Mouse (Mus musculus) hindbrain, embryonic 12.5 days (tissue): Measurements from ENCODE around the gene Ucn. TPM values are rescaled to one million over a fixed set of nuclear protein-coding genes. Genes with fewer than 3 reads are reported as not detected.
A peak's percentile ranks its signal among the peaks of the same experiment; 100 is the strongest.

ENCODE experiments used
- ATAC-seq: fragments of 200-750 bp; cut with Nextera tagmentation; 2 replicates; pipeline ENCODE4 v1.8.0; 2017; ENCODE audit warnings: moderate TSS enrichment; ENCODE audit not compliant: low FRiP score
- H3K27ac ChIP-seq: fragments of 300-500 bp; sonication (generic); 2 replicates; pipeline ENCODE4 v1.5.1; 2016; ENCODE audit warnings: mild to moderate bottlenecking
- H3K27me3 ChIP-seq: fragments of 300-500 bp; sonication (generic); 2 replicates; pipeline ENCODE4 v1.6.1; 2016; ENCODE audit warnings: mild to moderate bottlenecking
- H3K36me3 ChIP-seq: fragments of 300-500 bp; sonication (generic); 2 replicates; pipeline ENCODE4 v1.6.1; 2016; ENCODE audit warnings: mild to moderate bottlenecking
- H3K4me1 ChIP-seq: fragments of 300-500 bp; sonication (generic); 2 replicates; pipeline ENCODE4 v1.6.1; 2016
- H3K4me2 ChIP-seq: fragments of 300-500 bp; sonication (generic); replicated peaks from 2 replicates; pipeline ENCODE4 v1.6.1; 2016; ENCODE audit warnings: mild to moderate bottlenecking
- H3K4me3 ChIP-seq: fragments of 300-500 bp; sonication (generic); 2 replicates; pipeline ENCODE4 v1.5.1; 2016; ENCODE audit warnings: mild to moderate bottlenecking
- H3K9ac ChIP-seq: fragments of 300-500 bp; sonication (generic); 2 replicates; pipeline ENCODE4 v1.6.1; 2016; ENCODE audit warnings: mild to moderate bottlenecking, moderate library complexity
- H3K9me3 ChIP-seq: fragments of 300-500 bp; sonication (generic); replicated peaks from 2 replicates; pipeline ENCODE4 v1.6.1; 2016; ENCODE audit warnings: mild to moderate bottlenecking
- WGBS: fragments of 180-500 bp; shearing (Covaris S2); methylation state at CpG from one replicate; pipeline ENCODE4 v1.1.7; 2016; 5-methylcytosine and 5-hydroxymethylcytosine counted together
- polyA plus RNA-seq: library from polyadenylated mRNA; unstranded; fragments of >200 nt; fragmentation: Nextera tagmentation; extraction: Ambion mirVana; gene quantifications from 2 replicates; pipeline ENCODE4 v1.2.1, GENCODE M21; 2016

The Ucn gene
- polyA plus RNA-seq, 1 experiment from 2014 or later, result not detected

DNA sequence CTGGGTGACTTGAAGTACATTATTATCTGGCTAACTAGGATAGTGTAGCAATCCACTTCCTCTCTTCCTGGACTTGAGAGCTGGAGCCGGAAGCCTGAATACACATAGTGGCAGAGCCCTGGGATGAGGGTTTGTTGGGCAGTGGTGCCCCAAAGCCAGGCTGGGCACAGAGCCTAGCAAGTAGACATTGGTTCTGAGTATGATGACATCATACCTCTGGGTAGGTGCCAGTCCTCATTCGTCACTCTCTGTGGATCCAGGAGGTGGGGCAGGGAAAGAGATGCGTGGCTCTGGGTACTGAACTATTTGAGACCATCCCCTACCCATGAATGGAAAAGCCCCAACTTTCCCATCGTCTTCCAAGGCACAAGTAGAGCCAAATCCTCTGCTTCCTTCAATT is 11.2 kb upstream of the Ucn start:
- Histone ChIP-seq H3K4me2 (no peak overlapping the region), H3K27ac (no peak overlapping the region), H3K4me3 (no peak overlapping the region), H3K36me3 (peaks cover 25% of the 10 kb centered on the region), H3K9me3 (no peaks in the 10 kb centered on the region), H3K4me1 (peaks cover 11% of the 10 kb centered on the region), H3K9ac (no peak overlapping the region), H3K27me3 (no peaks in the 10 kb centered on the region)
- no peak for ATAC-seq
- WGBS, result 97% methylated on average over 4 of the region's 4 CpGs

DNA sequence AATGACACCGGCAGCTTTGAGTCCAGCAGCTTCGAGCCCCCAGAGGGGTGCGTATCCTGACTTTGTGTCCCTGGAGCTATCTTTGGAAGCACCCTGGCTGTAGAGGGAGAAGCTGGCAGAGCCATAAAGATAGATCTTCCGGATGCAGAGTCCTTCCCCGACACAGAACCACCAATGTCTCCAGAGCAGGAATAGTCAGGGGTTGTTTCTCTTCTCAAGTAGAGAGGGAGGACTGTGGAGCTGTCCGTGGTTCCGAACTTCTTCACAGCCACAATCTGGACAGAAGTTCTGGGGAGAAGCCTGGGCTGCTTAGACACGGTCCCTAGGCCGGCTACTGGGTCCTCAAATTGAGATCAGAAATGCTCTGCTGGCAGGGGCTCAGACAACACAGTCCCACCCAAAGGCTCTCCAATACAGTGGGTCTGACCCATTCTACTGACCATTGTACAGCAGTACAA is 368 bp upstream of the Ucn start:
- peak overlapping the region; percentile 49; the same call in 1 of the 2 replicates for H3K4me2 ChIP-seq

DNA sequence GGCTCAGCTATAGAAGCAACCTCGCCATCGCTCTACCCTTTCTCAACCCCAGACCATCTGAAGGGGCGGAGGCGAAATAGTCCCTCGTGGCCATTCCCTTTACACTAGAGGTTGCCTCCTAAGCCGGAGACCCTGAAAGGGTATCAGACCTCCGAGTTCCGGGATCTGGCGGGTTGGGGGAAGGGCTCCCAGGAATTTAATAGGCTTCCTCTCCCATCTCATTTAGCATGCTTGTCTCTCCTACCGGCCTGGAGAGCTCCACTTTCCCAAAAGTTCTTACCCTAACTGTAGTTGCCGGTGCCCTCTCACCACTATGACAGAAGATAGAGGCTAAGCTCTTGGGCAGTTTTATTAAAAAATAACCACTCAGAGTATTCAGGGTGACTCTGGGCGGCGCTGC is 971 bp downstream of the Ucn start:
- WGBS, result under 1% methylated on average over 13 of the region's 13 CpGs
- Histone ChIP-seq H3K4me2 (peak overlapping the region; percentile 49), H3K36me3 (peaks cover 11% of the 10 kb centered on the region; the same call in 1 of the 2 replicates), H3K27me3 (peaks cover 66% of the 10 kb centered on the region), H3K9ac (no peak overlapping the region), H3K4me1 (peaks cover 25% of the 10 kb centered on the region), H3K27ac (no peak overlapping the region), H3K4me3 (peak overlapping the region; percentile 25), H3K9me3 (no peaks in the 10 kb centered on the region)
- no peak for ATAC-seq

More for the DNA sequence above, 368 bp upstream of the Ucn start:
- no peaks in the 10 kb centered on the region for H3K9me3 ChIP-seq
- H3K36me3 ChIP-seq, result peaks cover 13% of the 10 kb centered on the region
- no peak overlapping the region for H3K9ac ChIP-seq
- H3K4me3 ChIP-seq, result 0 out of 2 replicates have a peak overlapping the region, but pooled peaks have one; percentile 25
- 15% methylated on average over 9 of the region's 9 CpGs for WGBS
- H3K27ac ChIP-seq, result no peak overlapping the region
- no peak for ATAC-seq
- H3K27me3 ChIP-seq, result peaks cover 62% of the 10 kb centered on the region
- H3K4me1 ChIP-seq, result peaks cover 25% of the 10 kb centered on the region

DNA sequence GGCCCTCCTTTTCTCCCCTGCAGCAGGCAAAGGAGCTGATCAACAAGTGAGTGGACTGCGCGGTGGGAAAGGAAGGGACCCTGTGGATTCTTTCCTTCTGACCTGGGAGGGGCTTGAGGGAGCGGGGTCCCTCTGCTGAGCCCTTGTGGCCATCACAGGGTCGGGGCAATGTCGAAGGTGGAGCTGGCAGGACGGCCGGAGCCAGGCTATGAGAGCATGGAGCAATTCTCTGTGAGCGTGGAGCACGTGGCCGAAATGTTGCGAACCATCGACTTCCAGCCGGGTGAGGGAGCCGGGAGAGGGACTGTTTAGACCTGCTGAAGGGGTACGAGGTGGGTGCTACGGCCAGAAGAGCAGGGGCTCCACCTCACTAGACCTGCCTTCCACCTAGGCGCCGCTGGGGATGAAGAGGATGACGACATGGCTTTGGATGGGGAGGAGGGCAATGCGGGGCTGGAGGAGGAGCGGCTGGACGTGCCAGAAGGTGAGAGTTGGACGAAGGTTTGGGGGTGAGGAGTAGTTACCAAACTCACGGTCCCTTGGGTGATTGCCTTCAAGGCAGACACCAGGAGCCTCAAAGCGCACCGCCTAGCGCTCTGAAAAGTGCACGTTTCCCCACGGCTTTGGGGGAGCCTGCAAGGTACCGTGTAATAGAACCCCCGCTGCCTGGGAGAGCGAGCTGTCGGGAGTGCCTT is 1.8 kb downstream of the Ucn start:
- Histone ChIP-seq H3K4me1 (peaks cover 25% of the 10 kb centered on the region), H3K4me2 (peak overlapping the region; percentile 49), H3K27ac (no peak overlapping the region), H3K9me3 (no peaks in the 10 kb centered on the region), H3K9ac (no peak overlapping the region), H3K36me3 (peaks cover 9% of the 10 kb centered on the region; the same call in 1 of the 2 replicates), H3K27me3 (peaks cover 66% of the 10 kb centered on the region), H3K4me3 (peak overlapping the region; percentile 25)
- no peak for ATAC-seq
- 1% methylated on average over 33 of the region's 33 CpGs for WGBS

DNA sequence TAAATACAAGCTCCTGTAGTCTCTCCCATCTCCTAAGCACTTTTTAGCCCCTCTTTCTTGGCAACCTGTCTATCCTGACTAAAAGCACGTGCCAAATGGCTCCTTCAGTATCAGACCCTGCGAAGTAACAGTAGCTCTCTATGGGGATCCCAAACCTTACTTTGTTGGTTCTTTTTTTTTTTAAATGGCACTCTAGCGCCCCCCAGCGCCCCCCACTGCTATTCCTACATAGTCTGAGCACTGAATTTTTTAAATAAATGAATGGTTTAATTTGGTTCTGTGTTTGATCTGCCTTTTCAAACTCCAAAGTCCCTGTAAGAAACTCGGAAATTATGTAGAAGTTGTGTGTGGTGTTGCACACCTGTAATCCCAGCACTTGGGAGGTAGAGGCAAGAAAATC is 12.6 kb downstream of the Ucn start:
- H3K4me2 ChIP-seq, result no peak overlapping the region
- ATAC-seq, result no peak
- no peak overlapping the region for H3K9ac ChIP-seq
- WGBS, result 40% methylated on average over 5 of the region's 5 CpGs
- no peaks in the 10 kb centered on the region for H3K4me1 ChIP-seq
- no peak overlapping the region for H3K4me3 ChIP-seq
- H3K27ac ChIP-seq, result no peak overlapping the region
- no peaks in the 10 kb centered on the region for H3K9me3 ChIP-seq
- no peaks in the 10 kb centered on the region for H3K36me3 ChIP-seq
- no peaks in the 10 kb centered on the region; the same call in 1 of the 2 replicates for H3K27me3 ChIP-seq

DNA sequence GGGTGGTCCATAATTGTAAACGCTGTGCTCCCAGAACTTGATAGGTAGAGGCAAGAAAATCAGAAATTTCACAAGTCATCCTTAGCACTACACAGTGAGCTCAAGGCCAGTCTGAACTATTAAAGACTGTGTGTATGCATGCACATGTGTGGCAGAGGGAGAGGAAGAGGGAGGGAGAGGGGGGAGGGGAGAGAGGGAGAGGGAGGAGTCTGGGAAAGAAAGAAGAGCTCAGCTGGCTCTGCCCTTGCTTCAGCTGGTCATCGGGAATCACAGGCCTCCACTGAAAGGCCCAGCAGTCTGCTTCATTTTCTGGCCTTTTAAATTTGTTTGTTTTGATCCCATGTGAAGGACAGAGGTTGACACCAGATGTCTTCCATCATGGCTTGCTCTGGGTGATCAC is 15.1 kb downstream of the Ucn start:
- Histone ChIP-seq H3K36me3 (no peaks in the 10 kb centered on the region), H3K27ac (no peak overlapping the region), H3K9ac (no peak overlapping the region), H3K27me3 (no peaks in the 10 kb centered on the region), H3K9me3 (no peaks in the 10 kb centered on the region), H3K4me3 (no peak overlapping the region), H3K4me2 (no peak overlapping the region), H3K4me1 (no peaks in the 10 kb centered on the region)
- WGBS, result 36% methylated on average over 2 of the region's 2 CpGs
- ATAC-seq, result no peak

DNA sequence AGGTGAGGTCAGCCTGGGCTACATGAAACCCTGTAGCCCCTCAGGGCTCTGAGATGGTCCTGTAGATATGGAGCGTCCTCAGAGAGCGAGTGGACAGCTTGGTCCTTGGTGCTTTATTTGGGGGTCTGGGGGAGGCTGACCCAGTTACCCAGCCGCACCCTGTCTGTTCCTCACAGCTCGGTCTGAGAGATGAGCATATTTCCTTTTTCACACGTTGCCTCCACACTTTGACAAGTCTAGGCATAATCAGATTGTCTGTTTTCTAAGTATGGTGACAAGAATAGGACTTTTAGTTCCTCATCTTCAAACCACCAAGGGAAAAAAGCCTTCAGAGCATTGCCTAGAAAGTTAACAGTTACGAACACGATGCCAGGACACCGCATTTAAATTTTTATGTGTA is 17.5 kb downstream of the Ucn start:
- Histone ChIP-seq H3K9me3 (no peaks in the 10 kb centered on the region), H3K4me2 (no peak overlapping the region), H3K4me1 (no peaks in the 10 kb centered on the region), H3K36me3 (no peaks in the 10 kb centered on the region), H3K9ac (no peak overlapping the region), H3K27me3 (peaks cover 8% of the 10 kb centered on the region; the same call in 1 of the 2 replicates), H3K27ac (no peak overlapping the region), H3K4me3 (no peak overlapping the region)
- WGBS, result 91% methylated on average over 8 of the region's 8 CpGs
- no peak for ATAC-seq

DNA sequence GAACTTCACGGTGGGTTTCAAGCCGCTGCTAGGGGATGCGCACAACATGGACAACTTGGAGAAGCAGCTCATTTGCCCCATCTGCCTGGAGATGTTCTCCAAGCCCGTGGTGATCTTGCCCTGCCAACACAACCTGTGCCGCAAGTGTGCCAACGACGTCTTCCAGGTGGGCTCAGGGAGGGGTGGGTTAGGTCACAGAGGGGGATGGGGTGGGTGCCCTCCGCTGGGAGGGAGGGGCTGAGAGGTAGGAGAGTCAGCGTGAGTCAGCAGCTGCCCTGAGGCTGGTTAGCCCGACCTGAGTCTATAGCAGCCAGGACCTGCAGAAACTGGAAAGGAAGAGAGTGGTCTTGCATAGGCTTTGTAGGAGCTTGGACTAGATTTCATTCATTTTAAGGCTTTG is 21.7 kb downstream of the Ucn start:
- Histone ChIP-seq H3K27me3 (peaks cover 8% of the 10 kb centered on the region; the same call in 1 of the 2 replicates), H3K27ac (no peak overlapping the region), H3K4me3 (no peak overlapping the region), H3K4me1 (no peaks in the 10 kb centered on the region), H3K36me3 (no peaks in the 10 kb centered on the region), H3K4me2 (no peak overlapping the region), H3K9ac (no peak overlapping the region), H3K9me3 (no peaks in the 10 kb centered on the region)
- no peak for ATAC-seq
- WGBS, result 29% methylated on average over 10 of the region's 10 CpGs

DNA sequence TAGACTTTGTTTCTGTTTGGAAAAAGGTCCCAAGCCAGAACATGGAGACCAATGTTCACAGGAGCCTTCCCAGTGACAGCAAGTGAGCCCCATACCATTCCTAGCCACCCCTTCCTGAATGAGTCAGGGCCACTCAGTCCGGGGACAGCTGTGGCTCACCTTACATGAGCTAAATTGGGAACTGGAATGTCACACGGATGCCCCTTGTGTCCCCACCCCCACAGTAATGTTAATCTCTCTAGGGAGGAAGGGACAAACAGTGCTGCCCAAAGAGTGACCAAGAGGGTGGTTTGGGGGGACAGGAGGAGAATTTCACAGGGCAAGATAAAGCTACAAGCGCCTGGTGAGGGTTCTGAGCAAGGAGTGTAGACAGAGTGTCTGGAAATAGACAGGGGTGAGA is 22.3 kb downstream of the Ucn start, which contains the start of gene Trim54:
Gene Trim54 (plus strand): TSS at position 359 of the 400 bp plus-strand sequence.
- Histone ChIP-seq H3K4me1 (no peaks in the 10 kb centered on the region), H3K36me3 (no peaks in the 10 kb centered on the region), H3K9me3 (no peaks in the 10 kb centered on the region), H3K4me3 (no peak within 1 kb of the TSS), H3K4me2 (no peak within 1 kb of the TSS), H3K27ac (no peak within 1 kb of the TSS), H3K9ac (no peak within 1 kb of the TSS), H3K27me3 (peaks cover 8% of the 10 kb centered on the region; the same call in 1 of the 2 replicates)
- 41% methylated on average over 3 of the region's 3 CpGs for WGBS
- no peak for ATAC-seq

DNA sequence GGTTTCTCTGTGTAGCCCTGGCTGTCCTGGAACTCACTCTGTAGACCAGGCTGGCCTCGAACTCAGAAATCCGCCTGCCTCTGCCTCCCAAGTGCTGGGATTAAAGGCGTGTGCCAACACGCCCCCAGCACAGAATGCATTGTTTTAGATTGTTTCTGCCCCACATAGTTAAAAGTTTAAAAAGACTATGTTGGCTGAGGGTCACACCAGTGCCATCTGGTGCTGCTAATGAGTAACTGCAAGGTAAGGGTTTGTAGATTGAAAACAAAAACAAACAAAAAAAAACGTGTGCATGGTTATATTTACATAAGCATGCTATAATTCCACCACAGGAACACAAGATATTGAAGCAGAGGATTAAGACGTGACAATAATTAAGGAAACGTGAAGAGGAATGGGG is 27.8 kb downstream of the Ucn start:
- no peak for ATAC-seq
- Histone ChIP-seq H3K27ac (no peak overlapping the region), H3K27me3 (no peaks in the 10 kb centered on the region), H3K4me3 (no peak overlapping the region), H3K9me3 (no peaks in the 10 kb centered on the region), H3K4me1 (no peaks in the 10 kb centered on the region), H3K36me3 (no peaks in the 10 kb centered on the region), H3K9ac (no peak overlapping the region), H3K4me2 (no peak overlapping the region)
- WGBS, result 39% methylated on average over 7 of the region's 7 CpGs

DNA sequence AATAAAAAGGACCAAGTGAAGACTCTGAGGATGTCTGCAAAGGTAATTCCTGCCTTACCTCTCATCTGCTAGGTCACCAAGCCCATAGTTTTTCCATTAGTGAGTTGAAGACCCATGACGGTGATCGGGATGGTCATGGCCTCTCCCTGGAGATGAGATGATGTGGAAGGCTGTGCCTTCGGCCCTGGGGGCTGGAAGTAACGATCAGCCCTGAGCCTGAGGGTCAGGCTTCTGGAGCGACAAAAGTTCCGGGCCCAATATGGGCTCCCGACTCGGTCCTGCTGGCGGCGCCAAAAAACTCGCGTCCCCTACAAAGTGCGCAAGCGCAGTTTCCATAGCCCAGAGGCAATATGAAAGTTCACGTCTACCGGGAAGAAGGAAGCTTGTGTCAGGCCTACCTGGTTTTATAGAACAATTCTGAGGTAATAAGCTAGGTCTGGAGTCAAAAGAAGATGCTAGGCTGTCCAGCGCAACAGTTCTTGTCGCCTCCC is 30.6 kb downstream of the Ucn start, which contains the start of gene Slc30a3:
Gene Slc30a3 (minus strand): TSS at position 238 of the 491 bp plus-strand sequence.
- peaks cover 6% of the 10 kb centered on the region; the same call in 1 of the 2 replicates for H3K27me3 ChIP-seq
- 90% methylated on average over 18 of the region's 18 CpGs for WGBS
- H3K4me1 ChIP-seq, result no peaks in the 10 kb centered on the region
- no peak for ATAC-seq
- no peaks in the 10 kb centered on the region for H3K9me3 ChIP-seq
- no peak within 1 kb of the TSS for H3K9ac ChIP-seq
- H3K27ac ChIP-seq, result no peak within 1 kb of the TSS
- H3K4me3 ChIP-seq, result no peak within 1 kb of the TSS
- H3K4me2 ChIP-seq, result no peak within 1 kb of the TSS
- H3K36me3 ChIP-seq, result no peaks in the 10 kb centered on the region

DNA sequence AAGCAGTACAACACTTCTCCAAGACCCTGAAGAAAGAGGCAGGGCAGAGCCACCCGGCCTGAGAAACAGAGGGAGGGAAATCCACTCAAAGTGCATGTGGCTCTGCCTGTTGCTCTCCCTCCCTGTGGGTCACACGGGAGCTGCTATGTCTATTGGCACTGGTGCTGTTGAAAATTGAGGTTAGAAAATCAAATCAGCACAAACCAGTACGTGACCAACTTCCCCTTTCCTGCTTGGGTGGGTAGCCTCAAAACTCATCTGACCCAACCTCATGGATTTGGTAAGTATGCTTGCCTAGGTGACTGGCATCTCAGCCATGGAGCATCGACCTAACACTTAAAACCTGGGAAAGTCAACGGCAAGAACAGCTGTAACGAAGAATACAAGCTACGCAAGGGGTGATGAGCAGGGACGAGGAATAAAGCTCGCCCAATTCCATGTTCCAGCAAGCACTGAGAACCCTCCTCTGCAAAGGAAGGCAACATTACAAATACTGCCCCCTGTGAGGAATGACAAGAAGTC is 32.8 kb downstream of the Ucn start, which contains the start of gene Dnajc5g:
Gene Dnajc5g (plus strand): TSS at position 472 of the 522 bp plus-strand sequence.
- no peak for ATAC-seq
- 85% methylated on average over 9 of the region's 9 CpGs for WGBS
- no peak within 1 kb of the TSS for H3K4me3 ChIP-seq
- no peaks in the 10 kb centered on the region for H3K9me3 ChIP-seq
- no peak within 1 kb of the TSS for H3K27ac ChIP-seq
- no peak within 1 kb of the TSS for H3K4me2 ChIP-seq
- H3K9ac ChIP-seq, result no peak within 1 kb of the TSS
- H3K36me3 ChIP-seq, result no peaks in the 10 kb centered on the region
- H3K4me1 ChIP-seq, result no peaks in the 10 kb centered on the region
- H3K27me3 ChIP-seq, result peaks cover 6% of the 10 kb centered on the region; the same call in 1 of the 2 replicates
